ENCODE assay signal across 8 mouse cellular contexts in genomic region chr8:11450184-11451113, GRCm38 (mm10). TPM values are rescaled to one million over a fixed set of nuclear protein-coding genes. Genes with fewer than 3 reads are reported as not detected.
DNase-seq lines count a peak whose midpoint lies in the region.

No protein-coding gene starts in this region.

- peak; percentile 50 for DNase-seq in adrenal gland, postnatal 10 days
- DNase-seq in adrenal gland, adult 18-20 months (ENCODE audit: low spot score in 2 of 2): no peak
- DNase-seq in spleen, postnatal 36 days (ENCODE audit: low spot score in 2 of 2): peak; percentile 14 to 18
- DNase-seq in spleen, postnatal 14 days (ENCODE audit: low spot score in 2 of 2): no peak
- DNase-seq in heart, adult 8-10 months (ENCODE audit: low spot score): peak; percentile 47
- peak; percentile 56 to 61 for DNase-seq in kidney, adult 8-10 months
- peak; percentile 26 for DNase-seq in lung, postnatal 14 days
- no peak for DNase-seq in spleen, postnatal 4 days (ENCODE audit: low spot score in 2 of 2)

RNA-seq across cellular contexts. Expression of gene Rab20, which starts 28.1 kb away (rescaled TPM):
- total RNA-seq in adrenal gland, postnatal 10 days (2021): 1 to 10 TPM; 5.1 to 5.7 TPM
- total RNA-seq in adrenal gland, adult 18-20 months (2021): 1 to 10 TPM; 6.9 to 7.5 TPM
- total RNA-seq in heart, adult 8-10 months (2022): 10 to 100 TPM; 21.9 to 36.4 (median 28.1) TPM

RNA-seq across cellular contexts. Expression of gene Naxd, which starts 46.9 kb away (rescaled TPM):
- 10 to 100 TPM; 60.9 to 63.3 TPM for total RNA-seq in adrenal gland, postnatal 10 days (2021)
- total RNA-seq in adrenal gland, adult 18-20 months (2021): 10 to 100 TPM; 67.0 to 72.6 TPM
- total RNA-seq in heart, adult 8-10 months (2022): 10 to 100 TPM; 30.7 to 35.3 (median 32.1) TPM

Comparison
In these comparisons a context has a peak if more than half of its experiments do, and no peak if none do; other contexts are left out.
1. DNase-seq: peak in adrenal gland, postnatal 10 days (single experiment), spleen, postnatal 36 days (2 of 2), heart, adult 8-10 months (single experiment), kidney, adult 8-10 months (2 of 2) and lung, postnatal 14 days (single experiment); none in adrenal gland, adult 18-20 months (0 of 2), spleen, postnatal 14 days (0 of 2) and spleen, postnatal 4 days (0 of 2).